Mouse (Mus musculus) small intestine, adult 2 months (tissue): ENCODE measurements around the gene Gnat1.

ENCODE experiments used
- CTCF ChIP-seq: fragments of 200-500 bp; IDR thresholded peaks from 2 replicates; pipeline ENCODE4 v1.5.1; 2012; ENCODE audit warnings: low read depth, mild to moderate bottlenecking, control low read depth, inconsistent platforms, low read length, moderate library complexity, mixed read lengths; ENCODE audit not compliant: insufficient replicate concordance, insufficient read length; ENCODE audit errors: extremely low read depth
- POLR2A ChIP-seq: fragments of 200-500 bp; IDR thresholded peaks from 2 replicates; pipeline ENCODE4 v1.6.1; 2012; ENCODE audit warnings: low read depth, mild to moderate bottlenecking, control low read depth, inconsistent platforms, low read length, moderate library complexity

GRCm38 (mm10) chr9:107692785-107693184 is 13.3 kb upstream of the Gnat1 start:
- no peak for TF ChIP-seq CTCF
- no peak for TF ChIP-seq POLR2A
